Mouse (Mus musculus): Measurements from ENCODE around the gene Klk1b21.
"Not testable (repeated sequence)": the region's sequence is repeated elsewhere in the genome, so short reads cannot be mapped to it uniquely, and the experiment has no call there.

Gene Klk1b21

GRCm38 (mm10) chr7:44102028-44102427 is at the start of gene Klk1b21:
Gene Klk1b21 (plus strand): TSS chr7:44102328.
- DNase-seq (ENCODE audit: low spot score in 2 of 2): not testable (repeated sequence)

- no peak for DNase-seq (ENCODE audit: low spot score in 2 of 2)
Measured at GRCm38 (mm10) chr7:44072117-44072516, 30.0 kb upstream of the Klk1b21 start.

- no peak for DNase-seq (ENCODE audit: low spot score in 2 of 2)
Measured at GRCm38 (mm10) chr7:44077703-44078102, 24.4 kb upstream of the Klk1b21 start.

GRCm38 (mm10) chr7:44096111-44096510 is 6.0 kb upstream of the Klk1b21 start:
- no peak for DNase-seq (ENCODE audit: low spot score in 2 of 2)

- DNase-seq (ENCODE audit: low spot score in 2 of 2): no peak
Measured at GRCm38 (mm10) chr7:44112373-44112772, 10.2 kb downstream of the Klk1b21 start, which contains the start of gene Klk1b22. Gene Klk1b22 (plus strand): TSS chr7:44112673.

- no peak for DNase-seq (ENCODE audit: low spot score in 2 of 2)
Measured at GRCm38 (mm10) chr7:44123445-44123844, 21.3 kb downstream of the Klk1b21 start.

- DNase-seq (ENCODE audit: low spot score in 2 of 2): no peak
Measured at GRCm38 (mm10) chr7:44136467-44136866, 34.3 kb downstream of the Klk1b21 start, which contains the start of gene Klk1b16. Gene Klk1b16 (plus strand): TSS chr7:44136767.

Data from urinary bladder, postnatal 4 days (tissue).